Mouse (Mus musculus): ENCODE measurements at regions not wholly inside any gene's neighbourhood (a gene's known extent, or its start where the extent isn't known, plus 50 kb on each side); places are given as distances from the start of the nearest gene placed in this dataset.

GRCm38 (mm10) chr13:99837772-99838425 is 63.0 kb downstream of the Cartpt start:
- no peak for TF ChIP-seq GATA1 (IDR thresholded peaks at IDR 0.05; ENCODE audit: borderline replicate concordance, low read length)
- no peak for TF ChIP-seq FLI1 (IDR thresholded peaks at IDR 0.05; ENCODE audit: low read length)

All from megakaryocyte, embryonic 14.5 days (primary cell).